Mouse (Mus musculus): Measurements from ENCODE around the gene Sptb.

DNA sequence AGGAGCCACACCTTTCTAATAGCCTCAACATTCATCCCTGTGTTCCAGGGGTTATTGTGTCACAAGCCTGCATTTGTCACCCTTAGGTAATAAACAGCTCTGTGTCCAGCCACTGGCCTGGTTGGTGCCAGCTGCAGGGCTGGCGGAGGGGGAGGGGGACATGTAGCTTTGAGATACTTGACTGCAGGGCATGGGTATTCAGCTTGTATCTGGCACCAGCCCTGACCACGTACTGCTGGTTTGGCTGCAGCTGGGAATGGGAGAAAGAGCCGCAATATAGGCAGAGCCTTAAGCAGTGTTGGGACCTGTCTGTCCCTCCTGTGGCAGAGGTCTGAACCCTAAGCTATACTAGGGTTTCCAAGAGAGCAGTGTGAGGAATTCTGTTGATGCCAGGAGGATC is 128.2 kb downstream of the Sptb start:
- no peak for TF ChIP-seq USF1 (IDR thresholded peaks at IDR 0.05; ENCODE audit: low read depth, low read length)
- TF ChIP-seq POLR2AphosphoS2 (IDR thresholded peaks at IDR 0.05; ENCODE audit: low read length): no peak
- no peak for TF ChIP-seq GABPA (IDR thresholded peaks at IDR 0.05; ENCODE audit: low read depth, low read length)
- TF ChIP-seq GATA1 (IDR thresholded peaks at IDR 0.05; ENCODE audit: low read depth, low read length): no peak

Data from MEL (cell line).